Mouse (Mus musculus) kidney, adult 9 months (tissue): ENCODE results near the gene Acsbg1.

Source experiments
- DNase-seq: peaks from one replicate; pipeline ENCODE4 v3.0.0; 2022

Acsbg1 gene

DNA sequence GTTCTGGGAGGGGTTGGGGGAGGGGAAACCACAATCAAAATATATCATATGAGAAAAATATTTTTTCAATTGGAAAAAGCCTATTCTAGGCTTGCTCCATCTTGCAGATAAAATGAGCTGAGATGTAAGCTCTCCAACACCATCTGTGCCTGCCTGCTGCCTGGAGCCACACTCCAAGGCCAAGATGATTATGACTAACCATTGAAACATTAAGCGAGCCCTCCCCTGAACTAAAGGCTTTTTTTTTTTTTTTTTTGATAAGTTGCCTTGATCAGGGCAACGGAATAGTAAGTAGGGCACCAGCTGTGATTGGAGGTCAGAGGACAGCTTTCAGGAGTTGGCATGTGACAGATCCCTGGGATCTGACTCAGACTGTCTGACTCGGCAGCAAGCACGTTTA lies 6.8 kb upstream of the Acsbg1 start:
- DNase-seq = no peak

GRCm38 (mm10) chr9:54666116-54666515 lies 4.4 kb upstream of the Acsbg1 start:
- DNase-seq = no peak

DNA sequence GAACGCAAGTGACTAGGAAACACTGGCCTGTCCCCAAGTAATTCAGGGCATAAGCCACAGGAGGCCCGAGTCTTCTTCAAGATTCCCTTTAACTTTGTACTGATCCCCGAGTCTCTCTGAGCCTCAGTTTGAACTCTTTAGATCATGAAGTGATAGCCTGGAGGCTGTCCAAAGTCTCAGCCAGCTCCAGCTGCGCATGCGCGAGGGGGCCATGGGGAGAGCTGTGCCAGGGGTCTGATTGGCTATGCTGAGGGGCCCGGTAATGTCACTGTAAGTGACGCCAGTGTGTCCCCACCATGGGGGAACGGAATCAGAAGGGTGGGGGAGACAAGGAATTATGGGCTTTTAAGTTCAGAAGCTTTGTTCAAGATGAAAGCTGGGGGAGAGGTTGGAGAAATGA lies 2.7 kb upstream of the Acsbg1 start:
- DNase-seq = no peak

GRCm38 (mm10) chr9:54658773-54659172 lies 2.9 kb downstream of the Acsbg1 start:
- no peak for DNase-seq

- no peak for DNase-seq
Observed at GRCm38 (mm10) chr9:54656402-54656801, 5.3 kb downstream of the Acsbg1 start.

DNA sequence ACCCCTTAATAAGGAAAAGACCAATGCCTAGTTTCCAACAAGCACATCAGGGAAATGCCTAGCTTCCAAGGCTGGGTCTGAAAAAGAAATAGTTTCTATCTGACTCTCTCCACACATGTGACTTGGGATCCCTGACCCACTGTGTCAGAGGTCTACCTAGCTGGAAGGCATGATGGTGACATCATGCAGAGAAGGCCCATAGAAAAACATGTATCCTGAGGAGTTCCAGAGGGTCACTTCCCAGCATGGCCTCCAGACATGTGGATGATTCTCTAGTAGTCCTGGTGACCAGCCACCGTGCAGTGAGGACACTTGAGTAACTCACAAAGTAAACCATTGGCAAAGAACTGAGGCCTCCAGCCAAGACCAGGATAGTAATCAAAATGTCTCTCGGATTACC lies 5.8 kb downstream of the Acsbg1 start:
- DNase-seq = no peak

DNA sequence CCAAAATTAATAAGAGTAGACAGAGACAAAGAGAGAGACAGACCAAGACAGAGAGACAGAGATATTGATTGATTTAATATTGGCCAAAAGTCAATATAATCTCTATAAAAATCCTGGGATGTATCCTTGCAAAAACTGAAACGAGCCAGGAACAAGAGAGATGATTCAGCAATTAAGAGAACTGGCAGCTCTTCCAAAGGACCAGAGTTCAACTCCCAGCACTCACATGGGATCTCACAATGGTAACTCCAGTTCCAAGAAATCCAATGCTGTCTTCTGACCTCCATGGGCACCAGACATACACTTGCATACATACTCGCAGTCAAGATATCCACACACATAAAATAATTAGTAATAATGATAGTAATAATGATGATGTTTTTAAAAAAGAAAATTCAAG lies 8.9 kb downstream of the Acsbg1 start:
- DNase-seq = no peak

DNA sequence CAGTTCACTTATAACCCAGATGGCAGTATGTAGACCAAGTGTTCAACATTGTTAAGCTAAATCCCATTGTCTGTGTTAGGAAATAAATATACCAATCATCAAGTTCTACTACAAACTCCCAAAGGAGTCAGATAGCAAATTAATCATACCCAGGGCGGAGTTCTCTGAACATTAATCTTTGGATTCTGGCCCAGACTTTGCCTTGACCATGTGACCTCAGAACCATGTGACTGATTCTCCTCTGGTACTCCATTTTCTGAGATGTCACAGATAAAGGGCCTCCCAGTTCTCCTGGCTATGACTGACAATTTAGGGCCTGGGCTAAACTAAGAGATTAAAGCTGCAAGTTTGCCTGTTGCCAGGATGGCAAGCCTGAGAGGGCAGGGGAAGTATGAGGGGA lies 12.3 kb downstream of the Acsbg1 start:
- peak; percentile 27 for DNase-seq

DNA sequence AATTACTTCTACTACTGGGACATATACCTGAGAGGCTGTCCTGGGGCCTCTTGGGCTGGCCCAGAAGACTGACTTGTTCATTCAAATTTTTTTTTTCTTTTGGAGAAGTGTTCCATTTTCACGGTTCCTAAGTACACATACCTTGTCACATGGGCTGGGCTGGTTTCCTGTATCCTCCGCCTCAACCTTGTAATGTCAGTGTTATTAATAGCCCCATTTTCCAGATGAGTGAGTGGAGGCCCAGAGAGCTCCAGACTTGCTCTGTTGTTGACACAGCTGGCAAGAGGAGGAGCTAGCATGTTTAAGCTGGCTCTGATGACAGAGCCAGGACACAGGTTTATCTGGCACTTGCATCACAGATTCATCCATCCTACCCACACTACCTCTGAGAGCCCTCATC lies 14.2 kb downstream of the Acsbg1 start:
- no peak for DNase-seq

GRCm38 (mm10) chr9:54646252-54646651 lies 15.4 kb downstream of the Acsbg1 start:
- no peak for DNase-seq

DNA sequence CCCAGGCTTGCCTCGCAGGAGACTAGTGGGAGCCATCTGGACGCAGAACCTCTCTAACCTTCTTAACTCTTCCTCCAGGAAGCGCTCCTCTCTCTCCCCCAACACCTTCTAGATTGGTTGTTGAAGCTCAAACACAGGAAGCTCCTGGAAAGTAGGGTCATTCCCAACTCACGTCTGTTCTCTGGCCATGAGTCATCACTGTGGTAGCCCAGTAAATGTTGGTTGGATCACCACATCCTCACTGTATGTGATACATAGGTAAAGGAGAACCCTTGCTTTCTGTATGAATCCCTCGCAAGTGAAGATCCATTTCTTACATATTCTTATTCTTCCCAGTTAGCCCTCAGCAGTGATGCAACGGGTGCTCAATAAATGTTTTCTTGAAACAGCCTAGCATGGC lies 16.1 kb downstream of the Acsbg1 start:
- no peak for DNase-seq

GRCm38 (mm10) chr9:54643179-54643578 lies 18.5 kb downstream of the Acsbg1 start:
- no peak for DNase-seq

GRCm38 (mm10) chr9:54642556-54642955 lies 19.1 kb downstream of the Acsbg1 start:
- no peak for DNase-seq

GRCm38 (mm10) chr9:54642149-54642548 lies 19.5 kb downstream of the Acsbg1 start:
- no peak for DNase-seq

- DNase-seq = no peak
Observed at GRCm38 (mm10) chr9:54641548-54641947, 20.1 kb downstream of the Acsbg1 start.

DNA sequence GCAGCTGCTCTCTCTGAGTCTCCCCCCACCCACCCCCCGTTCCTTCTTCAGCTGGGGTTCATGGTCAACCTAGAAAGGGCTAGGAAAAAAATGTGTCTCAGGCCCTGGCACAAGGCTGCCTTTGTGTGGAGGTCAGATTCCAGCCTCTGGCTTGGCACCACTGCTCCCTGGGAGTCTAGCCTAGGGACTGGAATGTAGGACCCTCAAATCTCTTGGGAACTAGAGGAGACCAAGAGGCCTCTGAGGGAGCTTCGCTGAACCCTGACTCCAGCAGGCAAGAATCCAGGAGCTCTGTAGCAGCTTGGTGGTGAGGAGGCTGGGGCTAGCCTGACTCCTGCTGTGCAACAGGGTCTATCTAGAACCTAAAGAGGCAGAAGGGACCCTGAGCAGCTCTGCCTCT lies 22.5 kb downstream of the Acsbg1 start:
- no peak for DNase-seq

GRCm38 (mm10) chr9:54637510-54638314 lies 24.0 kb downstream of the Acsbg1 start:
- no peak for DNase-seq

- no peak for DNase-seq
Observed at GRCm38 (mm10) chr9:54633401-54633800, 28.3 kb downstream of the Acsbg1 start.

DNA sequence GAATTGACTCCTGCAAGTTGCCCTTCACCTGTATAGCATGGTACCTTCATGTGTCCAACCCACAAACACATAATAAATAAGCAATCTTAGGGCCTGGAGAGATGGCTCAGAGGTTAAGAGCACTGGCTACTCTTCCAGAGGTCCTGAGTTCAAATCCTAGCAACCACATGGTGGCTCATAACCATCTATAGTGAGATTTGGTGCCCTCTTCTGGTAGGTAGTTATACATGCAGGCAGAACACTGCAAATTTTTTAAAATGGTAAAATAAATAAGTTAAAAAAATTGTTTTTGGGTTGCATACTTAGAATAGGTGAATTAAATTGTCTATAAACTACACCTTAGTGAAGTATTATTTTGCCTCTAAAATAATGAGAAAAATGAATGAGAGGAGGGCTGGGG lies 30.8 kb downstream of the Acsbg1 start:
- DNase-seq = no peak

GRCm38 (mm10) chr9:54629613-54630261 lies 31.9 kb downstream of the Acsbg1 start:
- DNase-seq = no peak

DNA sequence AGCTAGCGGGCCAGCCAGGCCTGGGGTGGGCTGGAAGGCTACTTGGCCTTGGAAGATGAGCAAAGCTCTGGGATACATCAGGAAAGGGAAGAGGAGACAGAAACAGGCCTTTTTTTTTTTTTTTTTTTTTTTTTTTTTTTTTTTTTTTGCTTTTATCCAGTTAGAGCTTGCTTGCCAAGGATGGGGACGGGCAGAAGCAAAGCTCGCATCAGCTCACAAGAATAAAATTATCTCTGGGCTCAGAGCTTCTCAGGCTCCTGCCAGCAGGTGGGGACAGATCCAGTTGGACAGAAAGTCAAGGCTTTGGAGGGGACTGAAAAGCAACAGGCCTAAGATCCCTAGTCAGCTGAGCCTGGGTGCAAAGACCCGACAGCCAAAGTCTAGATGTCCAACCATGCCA lies 32.9 kb downstream of the Acsbg1 start:
- no peak for DNase-seq

GRCm38 (mm10) chr9:54627240-54627639 lies 34.4 kb downstream of the Acsbg1 start:
- no peak for DNase-seq

GRCm38 (mm10) chr9:54614182-54614850 lies 47.4 kb downstream of the Acsbg1 start:
- peak; percentile 50 for DNase-seq

DNA sequence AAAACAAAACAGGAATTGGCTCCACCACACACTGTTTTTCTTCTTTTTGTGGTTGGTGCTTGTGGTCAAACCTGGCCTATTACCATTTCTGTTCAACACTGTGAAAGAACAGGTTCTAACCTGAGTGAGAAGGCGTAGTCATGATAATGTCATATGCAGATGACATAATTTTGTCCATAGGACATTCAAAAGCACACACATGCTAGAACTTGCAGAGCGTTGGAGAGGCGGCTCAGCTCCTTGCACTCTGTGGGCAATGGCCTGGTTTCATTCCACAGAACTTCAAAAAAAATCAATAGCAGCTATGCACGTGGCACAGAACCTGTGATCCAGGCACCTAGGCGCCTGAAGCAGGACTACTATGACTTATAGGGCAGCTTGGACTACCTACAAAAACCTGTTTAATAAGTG lies 48.9 kb downstream of the Acsbg1 start:
- DNase-seq = no peak
